Mouse (Mus musculus): ENCODE measurements around the gene Nmur1. TPM values are rescaled to one million over a fixed set of nuclear protein-coding genes. Genes with fewer than 3 reads are reported as not detected.

Gene Nmur1
- total RNA-seq, 1 experiment from 2014 or later, result not detected

DNA sequence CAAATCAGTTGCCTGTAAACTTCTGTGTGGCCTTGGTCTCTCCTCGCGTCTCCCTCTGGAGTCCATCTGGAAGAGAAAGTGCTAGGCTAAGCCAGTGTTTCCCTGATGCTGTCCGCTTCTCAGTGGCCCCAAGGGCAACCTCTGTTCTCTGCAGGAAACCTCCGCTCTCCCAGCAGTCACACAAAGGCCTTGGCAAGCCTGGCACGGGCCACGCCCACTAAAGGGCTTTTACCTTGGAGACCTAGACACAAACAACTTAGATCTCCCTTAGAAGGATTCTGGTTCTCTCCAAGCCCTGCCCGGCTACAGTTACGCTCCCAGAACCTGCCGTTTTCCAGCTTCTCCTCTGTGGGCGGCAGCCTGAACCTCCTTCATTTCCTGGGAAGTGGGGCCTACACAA, 5.0 kb downstream of the Nmur1 start:
- ATAC-seq (ENCODE audit: extremely low read depth, insufficient number of reproducible peaks, low FRiP score, poor library complexity, severe bottlenecking), result no peak

DNA sequence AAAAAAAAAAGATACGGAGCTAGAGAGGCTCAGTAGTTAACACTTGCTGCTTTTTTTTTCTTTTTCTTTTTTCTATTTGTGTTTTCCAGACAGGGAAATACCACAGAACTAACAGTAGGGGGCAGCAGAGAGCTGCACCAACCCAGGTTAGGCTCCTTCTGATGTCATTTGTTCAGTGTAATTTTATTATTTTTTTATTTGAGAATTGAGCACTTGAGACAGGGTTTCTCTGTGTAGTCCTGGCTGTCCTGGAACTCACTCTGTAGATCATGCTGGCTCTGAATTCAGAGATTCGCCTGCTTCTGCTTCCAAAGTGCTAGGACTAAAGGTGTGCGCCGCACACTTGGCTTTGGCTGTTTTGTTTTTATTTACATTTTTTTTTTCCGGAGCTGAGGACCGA, 9.7 kb downstream of the Nmur1 start:
- ATAC-seq (ENCODE audit: extremely low read depth, insufficient number of reproducible peaks, low FRiP score, poor library complexity, severe bottlenecking), result peak; percentile 62

DNA sequence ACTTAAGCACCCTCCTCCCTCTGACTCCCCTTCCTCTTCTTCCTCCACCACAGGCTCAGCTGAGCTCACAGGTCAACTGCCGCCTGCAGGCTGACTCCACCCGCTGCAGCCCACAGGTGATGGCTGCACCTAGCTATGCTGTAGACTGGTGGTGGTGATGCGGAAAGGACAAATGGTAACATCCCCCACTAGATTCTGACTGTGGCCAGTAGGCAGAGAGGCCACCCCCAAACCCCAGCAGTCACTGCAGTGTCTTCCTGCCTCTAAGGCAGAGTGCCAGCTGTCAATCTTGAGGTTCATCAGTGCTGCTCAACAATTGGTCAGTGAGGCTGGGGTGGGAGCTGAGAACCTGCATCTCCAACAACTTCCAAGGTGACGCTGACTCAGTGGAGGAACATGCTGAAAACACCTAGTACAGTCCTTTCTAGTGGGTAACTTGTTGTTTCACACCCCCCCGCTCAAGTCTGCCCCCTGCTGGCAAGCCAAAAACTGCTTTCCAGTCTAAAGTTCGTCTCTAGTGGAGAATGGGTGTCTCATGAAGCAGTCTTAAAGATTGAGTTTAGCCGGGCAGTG, 10.3 kb downstream of the Nmur1 start:
- peak; percentile 24 for ATAC-seq (ENCODE audit: extremely low read depth, insufficient number of reproducible peaks, low FRiP score, poor library complexity, severe bottlenecking)

DNA sequence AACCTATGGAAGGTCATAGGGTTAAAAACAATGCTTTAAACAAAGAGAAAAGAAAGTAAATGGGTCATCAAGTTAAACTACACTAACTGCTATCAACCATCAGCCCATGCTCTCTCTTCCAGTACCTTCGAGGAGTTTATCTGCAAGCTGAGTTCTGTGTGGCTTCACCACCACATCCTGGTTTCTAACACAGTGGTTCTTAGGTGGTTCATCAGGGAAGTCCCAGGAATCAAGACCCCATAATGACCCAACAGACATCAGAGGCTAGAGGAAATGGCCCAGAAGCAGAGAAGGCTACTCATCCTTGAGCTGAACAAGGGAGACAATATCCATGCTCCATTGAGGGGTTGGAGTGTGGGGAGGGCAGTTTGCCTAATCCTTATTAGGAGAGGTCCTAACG, 10.9 kb downstream of the Nmur1 start:
- no peak for ATAC-seq (ENCODE audit: extremely low read depth, insufficient number of reproducible peaks, low FRiP score, poor library complexity, severe bottlenecking)

DNA sequence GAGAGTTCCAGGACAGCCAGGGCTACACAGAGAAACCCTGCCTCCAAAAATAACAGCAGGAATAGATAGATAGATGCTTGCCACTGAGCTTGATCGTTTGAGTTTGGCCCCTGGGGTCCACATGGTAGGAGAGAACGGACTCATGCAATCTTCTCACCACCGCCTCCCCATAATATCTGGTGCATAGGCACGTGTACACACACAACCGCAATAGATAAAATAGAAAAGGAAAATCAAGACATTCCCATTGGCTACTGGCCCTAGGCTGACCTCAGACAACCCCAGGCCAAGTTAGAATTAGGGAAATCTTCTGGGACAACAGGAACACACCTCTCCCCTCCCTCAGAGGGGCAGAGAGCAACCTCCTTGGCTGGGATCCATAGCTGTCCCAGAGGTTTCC, 11.3 kb downstream of the Nmur1 start:
- no peak for ATAC-seq (ENCODE audit: extremely low read depth, insufficient number of reproducible peaks, low FRiP score, poor library complexity, severe bottlenecking)

DNA sequence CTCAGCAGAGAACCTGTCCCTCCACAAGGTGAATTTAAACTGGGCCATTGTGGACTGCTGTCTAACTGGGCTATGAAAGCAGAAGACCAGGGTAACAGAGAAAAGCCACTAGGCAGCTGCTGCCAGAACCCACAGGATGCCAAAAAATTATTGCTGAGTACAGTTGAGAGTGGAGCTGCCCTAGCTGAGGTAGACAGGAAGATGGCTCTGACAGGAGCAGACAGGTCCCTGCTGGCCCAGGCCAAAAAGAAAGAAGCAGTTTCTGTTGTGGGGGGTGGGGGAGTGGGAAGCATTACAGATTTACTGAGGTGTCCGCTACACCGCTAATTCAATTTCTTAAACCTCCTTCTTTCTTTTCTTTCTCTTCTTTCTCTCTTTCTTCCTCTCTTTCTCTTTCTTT, 16.6 kb downstream of the Nmur1 start:
- no peak for ATAC-seq (ENCODE audit: extremely low read depth, insufficient number of reproducible peaks, low FRiP score, poor library complexity, severe bottlenecking)

DNA sequence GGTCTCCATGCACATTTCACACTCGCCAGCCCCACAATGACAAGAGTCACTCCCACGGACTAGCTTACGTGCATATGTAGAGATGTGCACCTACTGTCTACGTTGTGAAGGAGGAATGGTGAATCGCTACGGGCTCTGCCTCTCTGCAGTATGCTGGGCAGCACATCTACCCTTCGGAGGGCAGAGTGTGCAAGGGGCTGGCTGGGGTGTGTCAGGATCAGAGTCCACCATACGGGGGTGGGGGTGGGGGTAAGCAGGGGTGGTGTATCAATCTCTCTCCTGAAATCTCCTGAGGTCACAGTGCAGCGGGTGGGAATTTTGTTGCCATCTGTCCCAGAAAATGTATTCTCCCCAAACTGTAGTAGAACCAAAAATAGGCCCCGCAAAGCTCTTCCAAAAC, 17.5 kb downstream of the Nmur1 start:
- ATAC-seq (ENCODE audit: extremely low read depth, insufficient number of reproducible peaks, low FRiP score, poor library complexity, severe bottlenecking), result no peak

DNA sequence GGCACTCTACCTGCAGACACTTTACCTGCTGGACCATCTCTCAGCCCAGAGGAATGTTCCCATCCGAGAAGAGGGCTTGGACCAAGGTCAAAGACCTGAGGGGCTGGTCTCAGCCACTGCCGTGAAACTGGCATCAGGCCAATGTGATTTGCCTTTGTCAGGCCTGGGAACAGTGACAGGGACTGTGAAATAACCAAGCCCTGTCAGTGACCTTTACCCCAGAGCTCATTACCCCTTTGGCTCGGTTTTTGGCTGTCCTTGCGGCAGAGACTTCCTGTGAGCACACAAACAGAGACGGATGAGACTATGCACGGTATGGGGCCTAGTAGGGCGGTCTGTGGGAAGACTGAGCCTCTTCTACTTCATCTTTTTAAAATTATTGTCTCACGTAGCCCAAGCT, 19.1 kb downstream of the Nmur1 start:
- peak; percentile 33; the same call in 1 of the 2 replicates for ATAC-seq (ENCODE audit: extremely low read depth, insufficient number of reproducible peaks, low FRiP score, poor library complexity, severe bottlenecking)

DNA sequence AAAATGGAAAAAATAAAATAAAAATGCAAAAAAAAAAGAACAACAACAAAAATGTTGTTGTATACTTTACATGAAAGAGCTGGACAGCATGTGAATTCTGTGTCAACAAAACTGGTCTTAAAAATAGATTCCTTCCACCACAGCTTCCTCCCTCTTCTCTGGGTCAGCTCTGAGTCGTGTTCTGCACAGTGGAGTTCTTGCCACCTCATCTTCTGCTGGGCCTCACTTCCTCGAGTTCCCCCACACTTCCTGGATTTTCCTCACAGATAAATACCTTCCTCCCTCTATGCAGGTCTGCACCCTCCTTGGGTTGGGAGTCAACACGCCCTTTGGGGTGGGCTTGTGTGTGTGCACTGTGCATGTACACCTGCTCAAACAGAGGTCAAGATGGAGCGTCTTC, 19.7 kb downstream of the Nmur1 start:
- ATAC-seq (ENCODE audit: extremely low read depth, insufficient number of reproducible peaks, low FRiP score, poor library complexity, severe bottlenecking), result no peak

DNA sequence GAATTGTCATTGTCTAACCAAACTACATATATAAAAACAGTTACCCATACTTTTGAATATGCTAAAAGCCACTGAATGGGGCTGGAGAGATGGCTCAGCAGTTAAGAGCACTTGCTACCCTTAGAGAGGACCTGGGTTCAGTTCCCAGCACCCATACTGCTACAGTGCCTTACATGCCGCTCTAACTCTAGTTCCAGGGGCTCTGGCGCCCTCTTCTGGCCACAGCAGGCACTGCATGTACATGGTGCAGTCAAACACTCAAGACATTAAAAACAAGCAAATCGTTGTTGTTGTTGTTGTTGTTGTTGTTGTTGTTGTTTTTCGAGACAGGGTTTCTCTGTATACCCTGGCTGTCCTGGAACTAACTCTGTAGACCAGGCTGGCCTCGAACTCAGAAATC, 21.2 kb downstream of the Nmur1 start:
- ATAC-seq (ENCODE audit: extremely low read depth, insufficient number of reproducible peaks, low FRiP score, poor library complexity, severe bottlenecking), result 0 out of 2 replicates have a peak, but pooled peaks have one; percentile 44

DNA sequence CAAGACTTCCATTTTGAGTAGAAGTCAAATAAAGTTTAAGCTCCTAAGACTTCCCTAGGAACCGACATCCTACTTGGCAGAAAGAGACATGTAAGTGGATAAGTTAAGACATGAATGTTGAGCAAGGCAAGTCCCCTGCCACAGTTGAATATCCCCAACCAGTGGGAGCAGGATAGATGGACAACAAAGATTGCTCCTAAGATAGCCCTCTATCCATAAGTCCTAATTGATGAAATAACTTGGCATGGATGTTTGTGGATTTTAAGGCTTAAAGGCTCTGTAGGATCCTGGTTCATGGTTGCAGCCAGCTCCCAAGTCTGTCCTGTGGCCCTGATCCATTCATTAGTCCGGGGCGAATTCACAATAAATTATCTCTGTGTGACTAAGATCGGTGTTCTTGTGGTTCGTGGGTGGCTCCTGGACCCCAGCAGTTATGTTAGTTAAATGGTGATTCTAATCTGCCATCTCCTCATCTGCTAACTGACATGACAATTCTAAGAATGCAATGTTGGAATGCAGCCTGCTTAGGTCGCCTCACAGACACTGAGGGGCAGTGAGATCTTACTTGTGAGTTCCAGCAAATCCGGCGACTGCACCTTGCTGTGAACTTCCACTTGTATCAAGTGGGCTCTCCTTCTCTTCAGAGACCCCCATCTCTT, 25.8 kb downstream of the Nmur1 start:
- ATAC-seq (ENCODE audit: extremely low read depth, insufficient number of reproducible peaks, low FRiP score, poor library complexity, severe bottlenecking), result no peak

DNA sequence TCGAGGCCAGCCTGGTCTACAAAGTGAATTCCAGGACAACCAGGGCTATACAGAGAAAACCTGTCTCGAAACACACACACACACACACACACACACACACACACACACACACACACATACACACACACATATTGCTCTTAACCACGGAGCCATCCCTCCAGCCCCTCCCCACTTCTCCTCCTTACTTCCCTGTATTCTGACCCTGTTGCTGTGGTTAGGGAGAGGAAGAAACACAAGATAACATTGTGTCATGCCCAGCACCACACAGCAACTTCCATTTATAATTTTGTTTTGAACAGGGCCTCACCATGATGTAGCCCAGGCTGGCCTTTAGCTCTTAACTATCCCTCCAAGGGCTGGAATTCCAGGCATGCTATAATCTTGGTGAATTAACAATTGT, 26.7 kb downstream of the Nmur1 start:
- ATAC-seq (ENCODE audit: extremely low read depth, insufficient number of reproducible peaks, low FRiP score, poor library complexity, severe bottlenecking), result peak; percentile 86

DNA sequence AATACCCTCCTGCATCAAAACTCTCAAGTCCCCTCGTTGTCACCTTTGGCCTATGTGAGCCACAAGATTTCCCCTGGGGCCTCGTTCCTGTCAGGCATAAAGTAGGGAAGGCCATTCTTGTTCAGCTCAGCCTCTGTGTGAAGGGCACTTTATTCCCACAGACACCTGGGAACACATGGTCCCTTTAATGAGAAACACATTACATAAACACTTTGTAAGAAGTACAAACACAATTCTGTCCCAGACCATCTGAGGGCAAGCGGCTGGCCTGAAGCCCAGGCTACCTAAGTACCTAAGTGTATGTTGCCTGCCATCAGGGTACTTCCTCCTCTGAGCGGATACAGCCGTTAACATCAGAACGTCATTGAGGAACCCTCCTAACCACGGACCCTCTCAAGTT, 27.8 kb downstream of the Nmur1 start:
- peak; percentile 57; the same call in 1 of the 2 replicates for ATAC-seq (ENCODE audit: extremely low read depth, insufficient number of reproducible peaks, low FRiP score, poor library complexity, severe bottlenecking)

DNA sequence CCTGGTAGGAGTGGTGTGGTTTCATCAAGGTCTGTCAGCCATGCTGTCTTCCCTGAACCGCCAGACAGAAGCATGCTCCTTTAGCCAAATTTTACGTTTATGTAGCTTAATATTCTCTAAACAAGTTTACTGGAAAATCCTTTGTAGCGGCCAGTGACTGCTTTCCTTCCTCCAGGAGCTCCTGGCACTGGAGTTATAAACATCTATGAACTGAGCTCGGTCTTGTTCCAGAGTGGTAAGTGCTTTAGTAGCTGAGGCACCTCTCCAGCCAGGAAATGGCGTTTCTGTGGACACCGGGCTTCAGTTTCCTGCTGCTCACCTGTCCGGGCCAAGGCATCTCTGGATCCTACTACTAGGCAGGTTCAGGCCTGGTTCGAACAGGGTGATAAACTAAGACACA, 28.4 kb downstream of the Nmur1 start:
- no peak for ATAC-seq (ENCODE audit: extremely low read depth, insufficient number of reproducible peaks, low FRiP score, poor library complexity, severe bottlenecking)

DNA sequence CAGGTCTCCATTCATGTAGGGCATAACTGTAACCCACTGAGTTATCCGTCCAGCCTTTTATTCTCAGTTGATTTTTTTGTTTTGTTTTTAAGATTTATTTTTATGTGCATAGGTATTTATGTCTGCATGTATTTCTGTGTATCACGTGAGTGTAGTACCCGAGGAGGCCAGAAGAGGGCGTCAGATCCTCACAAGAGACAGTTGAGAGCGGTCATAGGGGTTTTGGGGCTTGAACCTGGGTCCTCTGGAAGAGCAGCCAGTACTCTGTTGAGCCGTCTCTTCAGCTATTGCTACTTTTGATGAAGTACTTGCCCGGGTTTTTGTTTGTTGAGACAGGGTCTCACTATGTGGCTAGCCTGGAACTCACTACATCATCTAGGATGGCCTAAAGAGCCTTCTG, 30.1 kb downstream of the Nmur1 start:
- no peak for ATAC-seq (ENCODE audit: extremely low read depth, insufficient number of reproducible peaks, low FRiP score, poor library complexity, severe bottlenecking)

DNA sequence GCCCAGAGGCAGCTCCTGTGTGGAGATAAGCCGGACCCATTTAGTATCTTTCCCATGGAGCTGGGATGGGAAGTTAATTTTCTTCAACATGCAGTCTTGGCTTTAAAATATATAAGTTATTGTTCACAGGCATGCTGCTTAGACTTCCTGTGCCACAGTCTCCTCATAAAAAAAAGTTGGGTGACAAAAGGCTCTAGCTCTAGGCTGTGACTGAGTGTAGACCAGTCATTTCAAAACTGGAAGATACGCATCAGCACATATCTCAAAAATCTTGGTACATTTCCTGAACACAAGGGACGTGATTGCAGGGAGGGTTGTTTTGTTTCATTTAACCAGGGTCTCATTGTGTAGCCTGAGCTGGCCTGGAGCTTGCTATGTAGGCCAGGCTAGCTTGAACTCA, 31.8 kb downstream of the Nmur1 start:
- ATAC-seq (ENCODE audit: extremely low read depth, insufficient number of reproducible peaks, low FRiP score, poor library complexity, severe bottlenecking), result no peak

DNA sequence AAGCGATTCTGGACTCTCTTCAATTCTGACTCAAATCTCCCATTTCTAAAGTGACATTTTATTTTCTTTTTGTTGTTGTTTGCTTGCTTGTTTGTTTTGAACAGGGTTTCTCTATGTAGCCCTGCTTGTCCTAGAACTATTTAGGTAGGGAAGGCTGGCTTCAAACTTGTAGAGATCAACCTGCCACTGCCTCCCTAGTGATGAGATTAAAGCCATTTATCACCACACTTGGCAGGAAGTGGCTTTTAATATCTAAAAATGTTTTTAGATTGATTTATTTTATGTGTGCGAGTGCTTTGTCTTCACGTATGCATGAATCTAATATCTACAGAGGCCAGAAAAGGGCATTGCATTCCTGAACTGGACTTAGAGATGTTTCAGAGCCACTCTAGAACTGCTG, 32.8 kb downstream of the Nmur1 start:
- ATAC-seq (ENCODE audit: extremely low read depth, insufficient number of reproducible peaks, low FRiP score, poor library complexity, severe bottlenecking), result no peak

DNA sequence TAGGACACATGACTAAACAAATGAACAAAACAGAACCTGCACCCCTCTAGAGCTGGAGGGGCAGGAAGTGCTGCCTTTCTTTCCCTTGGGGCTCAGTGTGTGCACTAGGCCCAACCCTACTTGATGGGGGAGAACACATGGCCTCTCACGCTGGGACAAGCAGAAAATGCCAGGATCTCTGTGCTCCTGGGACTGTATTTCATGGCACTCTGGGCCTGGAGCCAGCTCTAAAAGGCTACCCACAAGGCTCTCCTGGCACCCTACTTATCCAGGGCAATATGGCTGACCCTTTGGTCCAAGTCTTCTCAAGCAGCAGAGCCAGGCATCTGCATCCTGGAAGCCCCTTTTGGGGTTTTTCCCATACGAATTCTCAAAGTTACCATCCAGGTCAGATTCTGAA, 34.6 kb downstream of the Nmur1 start:
- no peak for ATAC-seq (ENCODE audit: extremely low read depth, insufficient number of reproducible peaks, low FRiP score, poor library complexity, severe bottlenecking)

DNA sequence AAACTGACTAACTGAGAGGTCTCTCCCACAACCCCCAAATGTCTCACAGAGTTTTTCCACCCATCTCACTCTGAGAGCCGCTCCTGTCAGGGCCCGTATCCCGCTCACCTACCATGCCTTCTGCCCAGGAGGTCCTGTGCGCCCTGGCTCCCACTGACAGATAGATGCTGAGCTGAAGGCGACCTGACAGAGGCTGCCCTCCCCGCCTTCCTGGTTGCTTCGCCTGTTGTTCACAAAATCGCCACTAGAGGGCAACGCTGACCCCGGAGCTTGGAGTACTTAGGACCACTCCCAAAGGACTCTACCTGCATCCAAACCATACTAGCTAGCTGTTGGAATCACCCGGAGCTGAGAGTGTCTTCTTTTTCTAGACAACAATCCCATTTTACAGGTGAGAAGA, 36.8 kb downstream of the Nmur1 start:
- ATAC-seq (ENCODE audit: extremely low read depth, insufficient number of reproducible peaks, low FRiP score, poor library complexity, severe bottlenecking), result peak; percentile 64

DNA sequence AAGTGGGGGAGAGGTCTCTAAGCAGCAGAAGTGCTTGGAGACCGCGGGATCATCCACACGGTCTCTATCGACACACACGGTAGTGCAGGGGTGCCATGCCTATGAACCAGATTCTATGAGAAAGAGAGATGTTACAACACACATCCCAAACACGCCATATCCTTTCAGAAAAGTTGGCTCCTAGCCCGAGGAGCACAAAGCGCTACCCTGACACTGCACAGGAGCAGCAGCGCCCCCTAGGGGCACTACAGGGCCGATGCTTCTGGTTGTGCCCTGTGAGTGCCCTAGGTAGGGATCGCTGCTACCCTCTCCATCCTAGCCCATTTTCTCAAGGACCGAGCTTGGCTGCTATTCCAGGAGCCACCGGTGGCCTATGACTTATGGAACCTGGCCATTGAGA, 45.0 kb downstream of the Nmur1 start:
- peak; percentile 76 for ATAC-seq (ENCODE audit: extremely low read depth, insufficient number of reproducible peaks, low FRiP score, poor library complexity, severe bottlenecking)

DNA sequence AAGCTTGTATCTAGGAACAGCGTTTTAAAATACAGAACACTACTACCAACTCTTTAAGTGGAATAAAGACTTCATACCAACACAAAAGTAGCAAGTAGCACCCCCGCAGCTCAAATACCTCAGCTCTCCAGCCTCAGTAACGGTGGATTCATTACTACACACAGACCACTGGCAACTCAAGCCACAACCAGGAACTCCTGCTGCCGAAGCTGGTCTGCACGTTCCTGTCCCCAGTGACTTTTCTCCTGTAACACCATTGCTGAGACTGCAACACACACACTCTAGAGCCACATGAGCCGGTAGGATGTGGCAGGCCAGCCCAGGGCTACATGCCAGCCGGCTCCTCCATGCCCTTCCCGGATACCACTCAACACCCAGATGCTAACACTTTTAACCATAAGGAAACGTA, 46.9 kb downstream of the Nmur1 start:
- ATAC-seq (ENCODE audit: extremely low read depth, insufficient number of reproducible peaks, low FRiP score, poor library complexity, severe bottlenecking), result no peak
